Mouse (Mus musculus) kidney, postnatal 25 days (tissue): Measurements from ENCODE around the gene Gm3269.
"Not testable (repeated sequence)": the region's sequence is repeated elsewhere in the genome, so short reads cannot be mapped to it uniquely, and the experiment has no call there.

Source experiments
- DNase-seq, 2 experiments: peaks; one replicate each; pipeline ENCODE4 v3.0.0; 2021; ENCODE audit warnings: mixed read lengths in 2 of 2

Gm3269 gene

DNA sequence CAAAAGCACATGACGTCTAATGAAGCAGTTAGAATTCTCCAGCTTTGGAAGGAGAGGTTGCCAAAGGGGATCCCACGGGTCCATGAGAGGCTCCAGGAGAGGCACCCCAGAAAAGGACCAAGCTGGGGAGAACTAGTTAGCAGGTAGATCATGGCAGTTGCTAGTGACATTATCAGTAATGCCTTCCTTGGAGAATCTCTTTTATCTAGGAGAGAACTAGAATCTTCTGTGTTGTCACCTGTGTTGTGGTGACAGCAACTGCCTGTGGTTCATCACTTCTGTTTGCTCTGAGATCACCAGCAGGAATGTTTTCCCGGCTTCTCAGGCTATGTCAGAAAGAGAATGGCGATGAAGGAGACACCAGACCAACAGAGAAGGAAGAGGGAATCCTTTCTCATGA lies at the start of gene Gm3269:
Gene Gm3269 (plus strand): TSS at position 301 of the 400 bp plus-strand sequence.
- not testable (repeated sequence) for DNase-seq

DNA sequence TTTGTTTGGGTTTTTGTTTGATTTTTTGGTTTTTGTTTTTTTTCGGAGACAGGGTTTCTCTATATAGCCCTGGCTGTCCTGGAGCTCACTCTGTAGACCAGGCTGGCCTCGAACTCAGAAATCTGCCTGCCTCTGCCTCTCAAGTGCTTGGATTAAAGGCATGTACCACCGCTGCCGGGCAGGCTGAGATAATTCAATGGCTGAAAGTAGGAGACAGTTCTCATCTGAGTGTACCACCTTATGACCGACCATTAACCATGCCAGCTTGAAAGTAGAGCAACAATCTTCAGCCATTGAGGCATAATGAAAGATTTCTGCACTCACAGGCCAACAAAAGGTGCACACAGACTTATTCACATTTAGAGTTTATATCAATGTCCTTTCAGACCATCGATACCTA lies 31.5 kb upstream of the Gm3269 start:
- DNase-seq, result peak; percentile 3 to 49

- DNase-seq, result peak; percentile 1 to 39
These were observed 16.0 kb upstream of the Gm3269 start for GRCm38 (mm10) chr14:4821950-4822349.

- DNase-seq, result peak in 1 of 2 experiments; percentile 25
These were observed 17.5 kb downstream of the Gm3269 start, which contains the start of gene Gm3264 for GRCm38 (mm10) chr14:4855299-4855980. Gene Gm3264, plus strand, starts transcription at chr14:4855576.

DNA sequence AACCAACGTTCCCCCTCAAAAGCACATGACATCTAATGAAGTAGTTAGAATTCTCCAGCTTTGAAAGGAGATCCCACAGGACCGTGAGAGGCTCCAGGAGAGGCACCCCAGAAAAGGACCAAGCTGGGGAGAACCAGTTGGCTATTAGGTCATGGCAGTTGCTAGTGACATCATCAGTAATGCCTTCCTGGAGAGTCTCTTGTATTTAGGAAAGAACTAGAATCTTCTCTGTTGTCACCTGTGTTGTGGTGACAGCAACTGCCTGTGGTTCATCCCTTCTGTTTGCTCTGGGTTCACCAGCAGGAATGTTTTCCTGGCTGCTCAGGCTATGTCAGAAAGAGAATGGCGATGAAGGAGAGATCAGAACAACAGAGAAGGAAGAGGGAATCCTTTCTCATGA lies 54.2 kb downstream of the Gm3269 start, which contains the start of gene Gm3278:
Gene Gm3278 (plus strand): TSS at position 301 of the 400 bp plus-strand sequence.
- DNase-seq, result not testable (repeated sequence)
